Mouse (Mus musculus) layer of hippocampus, adult 8-10 months (tissue): ENCODE results near the gene Sdhaf1. TPM values are rescaled to one million over a fixed set of nuclear protein-coding genes. Genes with fewer than 3 reads are reported as not detected.

Source experiments
- DNase-seq, 2 experiments: peaks; one replicate each; pipeline ENCODE4 v3.0.0; 2022; ENCODE audit warnings: low spot score in 2 of 2
- total RNA-seq, 4 experiments: library from RNA; stranded (reverse); gene quantifications; 2 replicates each; pipeline ENCODE4 v1.2.4; 2022

Sdhaf1 gene
- total RNA-seq, 4 experiments from 2014 or later: 6.7 to 9.9 (median 8.4) TPM

DNA sequence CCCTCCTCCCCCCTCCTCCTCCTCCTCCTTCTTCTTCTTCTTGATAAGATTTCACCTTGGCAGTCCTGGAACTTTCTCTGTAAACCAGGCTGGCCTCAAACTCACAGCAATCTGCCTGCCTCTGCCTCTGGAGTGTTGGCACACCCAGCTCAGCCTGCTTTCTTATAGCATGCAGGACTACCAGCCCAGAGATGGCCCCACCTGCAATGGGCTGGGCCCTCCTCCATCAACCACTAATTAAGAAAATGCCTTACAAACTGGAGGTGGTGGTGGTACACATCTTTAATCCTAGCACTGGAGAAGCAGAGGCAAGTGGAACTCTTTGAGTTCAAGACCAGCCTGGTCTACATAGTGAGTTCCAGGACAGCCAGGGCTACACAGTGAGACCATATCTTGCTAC is 2.7 kb upstream of the Sdhaf1 start:
- DNase-seq: no peak

DNA sequence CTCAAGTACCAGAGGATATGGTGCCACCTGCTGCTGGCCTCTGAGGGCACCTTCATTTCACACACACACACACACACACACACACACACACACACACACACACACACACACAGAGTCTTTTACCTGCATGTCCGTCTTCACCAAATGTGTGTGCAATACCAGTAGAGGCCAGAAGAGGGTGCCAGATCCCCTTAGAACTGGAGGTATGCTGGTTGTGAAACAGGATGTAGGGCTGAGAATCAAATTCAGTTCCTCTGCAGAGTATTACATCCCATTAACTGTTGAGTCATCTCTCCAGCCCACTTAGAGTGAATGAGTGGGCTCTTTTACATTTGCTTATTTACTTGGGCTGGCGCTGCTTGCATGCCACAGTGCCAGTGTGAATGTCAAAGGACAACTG is 1.7 kb upstream of the Sdhaf1 start:
- DNase-seq: no peak

- DNase-seq: peak in 1 of 2 experiments; percentile 59
These were observed 727 bp upstream of the Sdhaf1 start for GRCm38 (mm10) chr7:30324300-30324944.

DNA sequence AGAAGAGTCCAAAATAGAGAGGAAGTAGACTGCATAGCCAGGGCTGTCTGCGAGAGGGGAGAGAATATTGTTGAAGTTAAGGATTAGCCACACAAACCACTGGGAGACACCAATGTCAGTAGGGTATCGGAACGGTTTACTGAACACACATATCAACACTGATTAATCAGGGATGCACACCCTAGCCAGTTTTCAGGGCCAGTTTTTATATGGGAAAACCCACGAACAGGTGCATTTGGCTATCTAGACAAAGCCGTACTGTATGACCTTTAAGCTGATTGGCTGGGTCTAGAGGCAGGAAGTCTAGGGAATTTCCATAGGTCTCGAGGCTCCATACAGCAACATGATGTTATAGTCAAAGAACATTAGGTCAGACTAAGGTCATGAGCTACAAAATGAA is 830 bp downstream of the Sdhaf1 start:
- no peak for DNase-seq

GRCm38 (mm10) chr7:30322285-30322667 is 1.4 kb downstream of the Sdhaf1 start:
- peak; percentile 97 for DNase-seq

DNA sequence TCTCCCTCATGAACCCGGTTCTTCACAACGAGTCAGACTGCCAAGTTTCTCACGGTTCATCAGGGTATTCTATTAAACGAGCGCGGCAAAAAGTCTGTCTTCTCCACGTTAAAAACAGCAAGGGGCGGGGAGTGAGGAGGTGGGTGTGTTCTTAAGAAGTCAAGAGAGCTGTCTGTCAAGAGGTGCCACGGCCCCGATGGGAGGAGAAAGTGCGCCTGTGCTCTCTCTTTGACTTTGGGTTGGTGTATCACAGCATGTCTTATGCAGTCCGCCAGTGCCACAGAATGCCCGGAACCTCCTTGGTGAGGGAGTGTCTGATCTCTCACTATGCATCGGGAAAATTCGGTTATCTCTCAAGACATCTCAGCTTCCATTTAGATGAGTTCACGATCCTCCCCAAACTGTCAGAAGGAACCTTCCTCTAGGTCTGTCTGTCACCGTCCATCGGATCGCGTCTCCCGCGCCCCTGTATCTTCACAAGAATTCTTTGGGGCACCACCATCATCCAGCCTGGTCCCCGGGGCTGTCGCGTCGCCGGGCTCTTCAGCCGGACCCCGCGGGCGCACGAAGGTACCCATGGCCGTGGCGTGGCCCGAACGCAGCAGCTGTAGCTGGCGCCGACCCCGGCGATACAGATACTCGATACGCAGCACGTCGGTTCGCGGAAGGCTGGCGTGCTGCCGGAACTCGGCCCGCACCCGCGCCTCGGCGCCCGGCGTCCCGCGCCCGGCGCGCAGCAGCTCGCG is 2.0 kb downstream of the Sdhaf1 start, which contains the start of gene E130208F15Rik:
Gene E130208F15Rik, plus strand, starts transcription at position 202 of the 746 bp plus-strand sequence.
- DNase-seq: peak; percentile 61 to 70

- DNase-seq: no peak
These were observed 2.7 kb downstream of the Sdhaf1 start for GRCm38 (mm10) chr7:30320946-30321345.

DNA sequence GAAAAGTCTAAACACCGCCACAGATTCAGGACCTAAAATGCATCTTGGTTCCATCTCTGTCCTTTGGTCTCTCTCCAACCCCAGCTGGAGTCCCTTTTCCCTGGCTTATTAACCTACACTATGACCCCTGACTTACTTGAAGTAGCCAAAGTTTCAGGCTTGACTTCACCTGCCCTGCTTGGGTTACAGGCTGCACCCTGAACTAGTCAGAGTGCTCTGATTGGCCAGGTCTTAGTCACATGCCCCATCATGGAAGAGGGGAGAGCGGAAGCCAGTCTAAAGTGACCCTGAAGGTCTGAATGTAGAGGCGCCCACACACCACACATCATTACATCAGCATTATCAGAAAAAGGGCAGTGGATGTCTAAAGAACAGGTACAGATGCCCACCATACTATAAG is 5.6 kb downstream of the Sdhaf1 start:
- no peak for DNase-seq

DNA sequence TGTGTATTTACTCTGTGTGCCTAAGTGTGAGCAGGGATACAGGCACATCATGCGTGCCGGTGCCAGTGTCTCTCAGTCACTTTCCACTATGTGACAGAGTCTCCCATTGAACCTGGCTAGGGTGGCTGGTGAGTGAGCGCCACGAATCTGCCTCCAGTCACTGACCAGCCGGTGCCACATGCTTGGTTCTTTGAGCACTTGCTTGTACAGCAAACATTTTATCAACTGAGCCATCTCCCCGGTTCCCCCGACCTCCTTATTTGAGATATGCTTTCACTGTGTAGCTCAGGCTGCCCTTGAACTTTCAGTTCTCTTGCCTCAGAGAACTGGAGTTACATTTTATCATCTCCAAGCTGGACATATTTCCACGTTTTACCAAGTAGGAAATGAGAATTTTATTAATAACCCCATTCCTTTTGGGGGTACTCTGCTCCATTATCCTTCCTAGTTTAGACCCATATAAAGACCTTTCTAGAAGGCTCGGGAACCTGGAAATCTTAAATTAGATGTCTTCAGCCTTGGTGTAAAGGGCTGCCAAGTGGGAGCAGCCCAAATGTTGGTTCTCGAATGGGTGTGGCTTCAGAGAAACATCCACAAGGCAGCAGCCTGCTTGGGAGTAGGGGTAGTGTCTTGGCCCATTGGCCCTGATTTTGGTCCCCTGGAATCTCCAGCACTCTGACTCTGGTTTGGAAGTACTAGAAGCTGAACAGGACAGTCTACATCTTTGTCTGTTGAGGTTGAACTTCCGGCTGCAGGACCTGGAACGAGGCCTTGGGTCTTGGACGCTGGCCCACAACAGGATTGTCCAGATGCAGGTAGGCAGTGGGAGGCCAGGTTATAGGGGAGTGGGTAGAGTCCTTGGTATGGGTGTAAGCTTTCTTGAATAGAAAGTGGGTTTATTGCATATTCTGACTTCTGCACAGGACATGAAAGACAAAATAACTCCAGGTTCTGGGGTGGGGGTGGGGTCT is 7.9 kb downstream of the Sdhaf1 start:
- DNase-seq: no peak

GRCm38 (mm10) chr7:30314721-30315155 is 9.0 kb downstream of the Sdhaf1 start, which contains the start of gene Syne4:
TSS of gene Syne4 (plus strand) at chr7:30314807.
- no peak for DNase-seq

DNA sequence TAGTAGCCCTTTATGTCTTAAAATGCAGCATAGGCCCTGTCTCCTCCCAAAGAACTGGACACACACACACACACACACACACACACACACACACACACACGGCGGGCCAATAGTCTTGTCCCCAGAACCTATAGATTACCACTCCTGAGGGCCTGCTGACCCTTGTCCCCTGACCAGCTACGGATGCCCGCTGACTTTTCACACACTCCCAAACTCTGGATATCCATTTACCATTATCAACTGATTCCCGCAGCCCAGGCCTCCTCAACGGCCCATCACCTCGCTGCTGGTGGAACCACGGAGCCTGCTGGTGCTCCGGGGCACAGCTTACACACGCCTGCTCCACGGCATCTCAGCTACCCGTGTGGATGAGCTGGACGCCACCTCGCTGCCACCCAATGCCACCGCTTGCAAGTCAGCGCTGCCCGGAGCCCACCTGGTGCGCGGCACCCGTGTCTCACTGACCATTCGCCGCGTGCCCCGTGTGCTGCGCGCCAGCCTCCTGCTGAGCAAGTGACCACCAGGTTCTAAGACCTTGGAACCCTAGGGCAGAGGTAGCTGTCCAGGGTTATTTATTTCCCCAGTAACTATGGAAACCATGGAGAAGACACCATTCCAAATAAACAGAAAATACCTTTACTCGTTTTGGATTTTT is 9.9 kb downstream of the Sdhaf1 start:
- DNase-seq: no peak

DNA sequence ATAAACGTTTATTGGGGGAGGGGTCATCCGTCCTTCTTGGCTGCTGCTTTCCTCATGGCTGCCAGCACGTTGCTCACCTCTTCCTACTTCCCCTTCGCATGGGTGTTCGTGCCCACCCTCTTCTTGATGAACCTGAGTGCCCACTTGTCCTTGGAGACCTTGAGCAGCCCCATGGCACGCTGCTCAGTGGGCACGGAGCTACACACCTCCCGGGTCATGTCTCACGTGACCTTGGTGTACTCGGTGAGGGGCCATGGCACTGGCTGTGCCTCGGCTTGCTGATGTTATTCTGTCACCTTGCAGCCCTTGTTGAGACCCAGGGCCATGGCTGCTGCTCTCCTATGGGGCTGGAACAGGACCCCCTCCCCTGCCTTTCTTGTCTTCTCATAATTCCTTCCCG is 13.6 kb downstream of the Sdhaf1 start:
- DNase-seq: no peak

DNA sequence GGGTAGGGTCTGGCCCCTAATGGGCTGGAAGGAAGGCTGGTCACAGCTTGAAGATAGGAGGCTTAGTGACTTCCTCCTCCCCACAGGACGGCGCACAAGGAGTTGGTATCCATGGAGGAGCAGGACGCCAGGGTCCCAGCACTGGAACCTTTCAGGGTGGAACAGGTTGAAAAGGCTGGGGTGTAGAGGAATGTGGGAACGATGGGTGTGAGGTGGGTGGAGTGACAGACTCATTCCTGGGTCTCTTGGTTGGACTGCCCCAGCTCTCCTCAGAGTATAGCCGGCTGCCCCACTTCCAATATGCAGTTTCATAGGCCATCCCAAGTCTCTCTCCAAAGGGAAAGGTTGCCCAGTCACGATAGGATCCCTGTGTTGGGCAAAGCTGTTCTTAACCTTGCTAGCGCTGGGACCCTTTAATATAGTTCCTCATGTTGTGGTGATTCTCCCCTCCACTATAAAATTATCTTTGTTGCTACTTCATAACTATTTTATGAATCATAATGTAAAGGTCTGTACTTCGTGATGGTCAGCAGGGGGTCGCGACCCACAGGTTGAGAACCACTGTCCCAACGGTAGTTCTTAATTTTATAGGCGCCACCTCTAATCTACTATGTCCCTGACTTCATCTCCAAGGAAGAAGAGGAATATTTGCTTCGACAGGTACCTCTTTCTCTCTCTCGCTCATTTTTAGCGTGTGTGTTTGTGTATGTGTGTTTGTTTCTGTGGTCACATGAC is 14.1 kb downstream of the Sdhaf1 start:
- no peak for DNase-seq

- peak; percentile 97 to 98 for DNase-seq
These were observed 15.4 kb downstream of the Sdhaf1 start, which contains the start of gene Alkbh6 for GRCm38 (mm10) chr7:30308076-30309005. TSS of gene Alkbh6 (plus strand) at chr7:30308717.

- DNase-seq: no peak
These were observed 17.5 kb downstream of the Sdhaf1 start for GRCm38 (mm10) chr7:30306083-30306779.

DNA sequence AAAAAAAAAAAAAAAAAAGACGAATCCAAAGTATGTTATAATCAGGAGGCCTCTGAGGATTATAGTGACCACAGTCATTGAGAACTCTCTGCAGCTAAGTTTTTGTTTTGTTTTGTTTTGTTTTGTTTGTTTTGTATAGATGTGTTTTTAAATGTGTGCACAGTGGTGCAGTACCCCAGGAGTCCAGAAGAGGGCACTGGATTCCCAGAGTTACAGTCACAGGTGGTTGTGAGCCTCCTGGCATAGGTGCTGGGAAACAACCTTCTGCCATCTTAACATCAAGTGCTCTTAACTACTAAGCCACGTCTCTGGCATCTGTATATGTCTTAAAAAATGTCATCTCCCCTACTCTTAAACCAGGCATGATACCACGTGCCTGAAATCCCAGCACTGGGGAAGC is 22.8 kb downstream of the Sdhaf1 start:
- no peak for DNase-seq

DNA sequence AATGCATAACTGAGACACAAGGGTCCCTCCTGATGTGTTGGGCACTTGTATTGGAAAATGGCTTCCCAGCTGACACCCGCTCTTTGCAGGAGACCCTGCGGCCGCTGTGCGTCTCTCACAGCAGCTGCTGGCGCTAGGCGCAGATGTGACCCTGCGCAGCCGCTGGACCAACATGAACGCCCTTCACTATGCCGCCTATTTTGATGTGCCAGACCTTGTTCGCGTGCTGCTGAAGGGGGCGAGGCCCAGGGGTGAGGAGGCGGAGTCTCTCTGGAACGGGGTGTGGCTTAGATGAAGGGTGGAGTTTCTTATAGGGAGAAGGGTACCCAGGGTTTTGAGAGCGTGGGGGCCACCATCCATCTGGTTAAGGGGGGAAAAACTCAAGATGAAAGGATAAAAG is 26.4 kb downstream of the Sdhaf1 start:
- no peak for DNase-seq

DNA sequence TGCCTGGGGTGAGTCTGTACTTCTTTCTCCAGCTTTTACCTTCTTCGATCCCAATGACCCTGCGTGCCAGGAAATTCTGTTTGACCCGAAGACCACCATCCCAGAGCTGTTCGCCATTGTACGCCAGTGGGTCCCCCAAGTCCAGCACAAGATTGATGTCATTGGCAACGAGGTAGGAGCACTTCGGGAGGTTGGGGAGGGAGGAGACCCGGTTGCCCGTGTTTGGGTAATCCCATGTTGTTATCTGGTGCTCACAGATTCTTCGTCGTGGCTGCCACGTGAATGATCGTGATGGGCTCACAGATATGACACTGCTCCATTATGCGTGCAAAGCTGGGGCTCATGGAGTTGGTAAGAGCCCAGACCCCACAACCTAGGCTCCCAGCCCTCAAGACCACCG is 26.9 kb downstream of the Sdhaf1 start:
- DNase-seq: no peak

GRCm38 (mm10) chr7:30295103-30295502 is 28.6 kb downstream of the Sdhaf1 start:
- DNase-seq: no peak
